Mouse (Mus musculus): ENCODE results near the gene Nol8.

Gene Nol8

GRCm38 (mm10) chr13:49691056-49691455 lies 38.2 kb downstream of the Nol8 start:
- no peak for DNase-seq

- no peak for DNase-seq
Measured at GRCm38 (mm10) chr13:49703216-49703779, 50.4 kb downstream of the Nol8 start.

GRCm38 (mm10) chr13:49706032-49706690 lies 53.3 kb downstream of the Nol8 start:
- DNase-seq, result no peak

- no peak for DNase-seq
Measured at GRCm38 (mm10) chr13:49708311-49708710, 55.4 kb downstream of the Nol8 start.

- DNase-seq, result no peak
Measured at GRCm38 (mm10) chr13:49712047-49712721, 59.3 kb downstream of the Nol8 start.

GRCm38 (mm10) chr13:49719310-49719709 lies 66.4 kb downstream of the Nol8 start:
- no peak for DNase-seq
